Mouse (Mus musculus): ENCODE data around the gene Grin2d.

- no peak for TF ChIP-seq CTCF (IDR thresholded peaks at IDR 0.05; ENCODE audit: low read depth, low read length)
- no peak for TF ChIP-seq POLR2A (IDR thresholded peaks at IDR 0.05; ENCODE audit: borderline replicate concordance, low read depth, low read length)
Observed at GRCm38 (mm10) chr7:45796950-45797349, 81.2 kb downstream of the Grin2d start.

All from bone marrow macrophage, adult 2 months (primary cell).